Mouse (Mus musculus) left cerebral cortex, adult 18-20 months (tissue): ENCODE results near the gene Ube2o. TPM values are rescaled to one million over a fixed set of nuclear protein-coding genes. Genes with fewer than 3 reads are reported as not detected.
"Not testable (repeated sequence)": the region's sequence is repeated elsewhere in the genome, so short reads cannot be mapped to it uniquely, and the experiment has no call there.

ENCODE experiments used
- DNase-seq, 2 experiments: peaks; one replicate each; pipeline ENCODE4 v3.0.0; 2021 to 2022; ENCODE audit warnings: low spot score in 2 of 2, mixed read lengths in 1 of 2
- total RNA-seq, 2 experiments: library from RNA; stranded (reverse); gene quantifications; 2 replicates each; pipeline ENCODE4 v1.2.3; 2021

The Ube2o gene
- total RNA-seq, 2 experiments from 2014 or later = 123 TPM

DNA sequence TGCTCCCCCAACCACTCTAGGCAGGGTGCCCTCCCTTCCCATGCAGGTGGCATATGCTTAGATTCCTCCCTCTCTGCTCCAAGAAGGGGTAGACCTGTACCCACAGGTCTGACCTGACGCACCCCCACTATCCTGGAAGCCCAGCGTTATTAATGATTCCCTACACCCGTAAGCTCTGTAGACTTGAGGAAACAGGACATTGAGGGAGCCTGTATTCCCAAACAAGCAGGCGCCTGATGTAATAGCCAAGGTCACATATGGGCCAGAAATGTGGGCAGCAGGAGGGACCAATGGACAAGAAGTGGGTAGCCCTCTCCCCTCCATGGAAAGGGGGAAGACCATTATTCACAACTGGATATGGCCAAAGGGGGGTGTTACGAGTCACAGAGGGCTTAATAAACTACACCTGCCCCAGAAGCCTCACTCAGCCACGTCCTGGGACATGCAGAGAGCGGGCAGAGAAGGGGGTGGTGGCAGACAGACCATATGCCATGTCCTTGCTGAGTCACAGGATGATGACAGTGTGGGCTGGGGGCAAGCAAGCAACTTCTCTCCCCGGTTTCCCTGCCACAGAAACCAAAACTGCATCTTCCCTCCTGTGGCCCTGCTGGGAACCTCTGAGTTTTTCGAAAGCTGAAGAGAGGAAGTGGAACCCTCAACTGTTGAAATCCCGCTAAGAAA is 35.3 kb upstream of the Ube2o start:
- no peak for DNase-seq

DNA sequence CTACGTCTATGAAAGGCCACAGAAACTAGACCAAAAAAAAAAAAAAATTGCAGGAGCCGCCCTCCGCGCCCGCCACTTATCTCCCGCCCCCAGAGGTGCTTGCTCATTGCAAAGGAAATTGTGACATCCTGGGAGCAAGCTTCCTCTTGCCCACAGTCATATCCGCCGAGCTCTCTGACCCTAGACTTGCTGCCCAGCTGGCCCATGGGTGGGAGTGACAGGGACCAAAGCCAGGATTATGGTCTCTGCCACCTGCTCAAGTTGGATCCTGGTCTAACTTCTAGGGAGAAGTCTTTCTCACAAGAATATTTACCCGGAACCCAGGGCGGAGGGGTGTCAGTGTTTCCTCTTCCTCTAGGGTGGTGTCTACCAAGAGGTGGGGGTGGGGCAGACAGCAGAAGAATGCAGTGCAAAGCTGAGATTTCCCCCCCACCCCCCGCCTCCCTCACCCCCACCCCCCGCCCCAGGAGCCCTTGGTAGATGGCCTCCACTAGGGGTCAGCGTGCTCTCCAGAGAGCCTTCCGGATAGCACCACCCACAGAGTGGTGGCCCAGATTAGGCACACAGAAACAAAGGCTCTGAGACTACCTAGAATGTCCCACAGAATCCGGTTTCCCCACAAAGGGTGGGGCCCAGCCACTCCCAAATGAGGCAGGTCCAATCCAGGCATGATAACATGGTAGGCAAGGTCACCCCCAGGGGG is 34.6 kb upstream of the Ube2o start:
- DNase-seq = no peak

GRCm38 (mm10) chr11:116613234-116613633 is 32.0 kb upstream of the Ube2o start:
- DNase-seq = no peak

GRCm38 (mm10) chr11:116612554-116612953 is 31.3 kb upstream of the Ube2o start:
- DNase-seq = no peak

- no peak for DNase-seq
Measured at GRCm38 (mm10) chr11:116611883-116612282, 30.6 kb upstream of the Ube2o start.

DNA sequence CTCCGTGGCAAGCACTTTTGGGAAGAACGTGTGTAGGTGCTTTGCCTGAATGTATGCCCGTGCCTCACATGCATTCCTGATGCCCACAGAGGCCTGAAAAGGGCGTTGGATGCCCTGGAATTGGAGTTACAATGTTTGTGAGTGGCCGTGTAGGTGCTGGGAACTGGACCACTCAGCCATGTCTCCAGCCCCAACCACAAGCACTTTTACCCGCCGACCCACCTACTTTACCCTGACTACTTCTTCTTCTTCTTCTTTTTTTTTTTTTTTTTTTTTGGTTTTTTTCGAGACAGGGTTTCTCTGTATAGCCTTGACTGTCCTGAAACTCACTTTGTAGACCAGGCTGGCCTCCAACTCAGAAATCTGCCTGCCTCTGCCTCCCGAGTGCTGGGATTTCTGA is 29.9 kb upstream of the Ube2o start:
- DNase-seq = not testable (repeated sequence)

DNA sequence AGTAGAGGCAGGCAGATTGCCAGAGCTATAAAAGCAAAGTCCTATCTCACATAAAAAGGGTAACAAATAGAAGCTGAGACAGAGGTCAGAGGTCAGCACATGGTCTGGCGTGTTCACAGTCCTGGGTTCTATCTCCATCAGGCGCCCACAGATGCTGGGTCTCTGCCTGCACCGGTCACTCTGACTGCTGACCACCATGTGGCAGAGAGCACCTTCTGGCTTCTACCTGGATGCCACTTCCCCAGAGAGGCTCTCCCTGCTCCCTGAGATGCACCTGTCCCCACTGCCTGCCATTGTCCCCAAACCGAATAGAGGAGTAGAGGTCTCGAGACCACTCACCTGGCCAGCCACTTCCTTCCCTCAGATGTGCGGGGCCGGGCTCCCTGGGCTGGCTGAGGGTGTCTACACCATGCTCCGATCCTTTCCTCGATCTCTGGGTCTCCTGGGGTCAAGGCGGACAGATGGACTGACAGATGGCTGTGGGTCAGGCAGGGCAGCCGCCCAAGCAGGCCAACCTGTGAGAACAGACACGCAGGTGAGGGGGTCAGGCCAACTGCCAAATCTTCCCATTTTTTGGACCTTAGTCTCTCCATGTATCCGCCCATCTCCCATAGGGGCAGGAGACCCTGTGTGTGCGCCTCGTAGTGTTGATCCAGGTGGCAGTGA is 28.9 kb upstream of the Ube2o start:
- DNase-seq = no peak

GRCm38 (mm10) chr11:116607717-116608116 is 26.5 kb upstream of the Ube2o start:
- no peak for DNase-seq

- no peak for DNase-seq
Measured at GRCm38 (mm10) chr11:116604097-116604496, 22.9 kb upstream of the Ube2o start.

- DNase-seq = no peak
Measured at GRCm38 (mm10) chr11:116603339-116603738, 22.1 kb upstream of the Ube2o start.

DNA sequence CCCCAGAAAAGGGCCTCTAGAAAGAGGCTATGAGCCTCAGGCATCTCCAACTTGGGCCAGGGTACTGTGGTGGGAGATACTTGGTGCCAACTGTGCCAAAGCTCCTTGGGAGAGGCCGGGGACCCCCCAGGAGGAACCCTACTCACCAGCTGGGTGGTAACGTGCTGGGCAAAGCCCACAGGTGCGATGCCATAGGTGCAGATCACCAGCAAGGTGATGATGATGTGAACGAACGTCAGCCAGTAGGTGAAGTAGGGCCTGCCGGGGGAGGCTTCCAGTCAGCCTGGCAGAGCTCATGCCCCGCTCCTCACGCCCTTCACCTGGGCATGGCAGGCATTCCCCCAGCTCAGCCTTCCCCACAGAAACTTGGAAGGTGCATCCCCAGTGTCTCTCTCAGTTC is 20.8 kb upstream of the Ube2o start:
- no peak for DNase-seq

- DNase-seq = no peak
Measured at GRCm38 (mm10) chr11:116601166-116601565, 19.9 kb upstream of the Ube2o start.

DNA sequence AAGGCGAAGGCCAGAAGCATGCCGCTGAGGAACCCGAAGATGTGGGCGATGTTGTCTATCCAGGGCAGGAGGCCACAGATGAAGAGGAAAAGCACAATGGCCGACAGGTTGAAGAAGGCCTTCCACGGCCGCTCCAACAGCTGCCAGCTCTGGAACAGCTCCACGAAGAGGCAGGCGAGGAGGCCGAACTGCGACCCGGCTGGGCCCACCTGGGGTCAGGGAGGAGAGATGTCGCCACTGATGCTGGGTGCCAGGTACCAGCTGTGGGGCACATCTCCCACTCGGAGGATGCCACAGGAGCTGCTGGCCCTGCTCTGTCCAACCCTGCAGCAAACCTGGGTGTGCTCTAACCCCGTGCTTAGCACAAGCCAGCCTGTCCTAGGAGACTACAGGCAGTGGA is 18.0 kb upstream of the Ube2o start:
- DNase-seq = no peak

- no peak for DNase-seq
Measured at GRCm38 (mm10) chr11:116598193-116598592, 16.9 kb upstream of the Ube2o start.

GRCm38 (mm10) chr11:116596766-116597165 is 15.5 kb upstream of the Ube2o start:
- DNase-seq = no peak

GRCm38 (mm10) chr11:116593345-116593744 is 12.1 kb upstream of the Ube2o start:
- no peak for DNase-seq

DNA sequence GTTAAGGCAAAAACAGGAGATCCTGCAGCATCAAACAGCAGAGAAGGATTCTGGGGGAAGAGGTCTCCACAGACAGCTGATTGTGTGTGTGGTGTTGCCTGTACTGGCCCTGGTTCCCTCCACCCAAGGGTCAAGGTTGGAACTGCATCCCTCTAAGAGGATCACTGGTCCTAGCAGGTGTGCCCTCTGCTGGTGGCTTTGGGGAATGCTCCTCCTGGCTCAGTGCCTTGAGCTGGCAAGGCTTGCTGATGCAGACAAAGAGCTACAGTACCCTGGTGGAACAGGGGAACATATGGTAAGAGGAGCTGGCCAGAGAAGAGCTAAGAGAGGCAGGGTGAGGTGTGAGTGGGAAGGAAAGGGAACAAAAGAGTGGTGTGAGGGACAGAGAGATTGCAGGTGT is 11.2 kb upstream of the Ube2o start:
- peak; percentile 94 to 98 for DNase-seq

GRCm38 (mm10) chr11:116591621-116592020 is 10.4 kb upstream of the Ube2o start:
- DNase-seq = no peak

DNA sequence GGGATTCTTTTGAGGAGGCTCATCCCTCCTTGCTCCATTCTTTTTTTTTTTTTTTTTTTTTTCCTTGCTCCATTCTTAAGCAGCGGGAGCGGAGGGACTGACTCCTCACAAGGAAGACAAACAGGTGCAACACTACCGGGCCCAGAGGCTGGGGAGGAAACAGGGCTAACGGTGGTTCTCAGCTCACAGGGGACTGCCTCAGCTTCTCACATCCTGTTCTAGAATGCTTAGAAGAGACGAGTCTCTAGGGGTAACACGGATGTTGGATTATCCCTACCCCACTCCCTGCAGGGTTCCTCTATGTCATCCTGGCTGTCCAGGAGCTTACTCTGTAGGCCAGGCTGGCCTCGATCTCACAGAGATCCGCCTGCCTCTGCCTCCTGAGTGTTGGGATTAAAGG is 8.3 kb upstream of the Ube2o start:
- DNase-seq = no peak

DNA sequence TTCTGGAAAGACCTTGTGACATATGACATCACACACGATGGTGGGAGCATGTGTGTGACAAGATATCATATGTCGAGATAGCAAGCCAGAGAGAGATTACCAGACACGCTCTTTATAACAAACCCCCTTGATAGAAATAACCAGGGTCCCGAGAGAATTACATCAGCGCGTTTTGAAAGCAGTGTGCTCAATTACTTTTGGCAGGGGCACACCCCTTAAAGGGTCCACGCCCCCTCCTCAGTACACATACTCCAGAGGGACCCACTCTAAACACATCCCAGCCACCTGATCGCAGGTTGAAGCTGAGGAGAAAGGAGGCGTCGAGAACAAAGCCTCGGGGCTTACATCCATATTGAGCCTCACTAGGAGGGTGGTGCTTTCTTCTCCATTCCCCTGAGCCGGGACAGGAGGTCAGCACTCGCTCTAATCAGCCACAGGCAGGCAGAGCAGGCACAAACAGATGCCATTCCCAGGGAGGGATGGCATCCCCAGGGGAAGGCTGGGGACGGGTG is 7.8 kb upstream of the Ube2o start:
- no peak for DNase-seq

DNA sequence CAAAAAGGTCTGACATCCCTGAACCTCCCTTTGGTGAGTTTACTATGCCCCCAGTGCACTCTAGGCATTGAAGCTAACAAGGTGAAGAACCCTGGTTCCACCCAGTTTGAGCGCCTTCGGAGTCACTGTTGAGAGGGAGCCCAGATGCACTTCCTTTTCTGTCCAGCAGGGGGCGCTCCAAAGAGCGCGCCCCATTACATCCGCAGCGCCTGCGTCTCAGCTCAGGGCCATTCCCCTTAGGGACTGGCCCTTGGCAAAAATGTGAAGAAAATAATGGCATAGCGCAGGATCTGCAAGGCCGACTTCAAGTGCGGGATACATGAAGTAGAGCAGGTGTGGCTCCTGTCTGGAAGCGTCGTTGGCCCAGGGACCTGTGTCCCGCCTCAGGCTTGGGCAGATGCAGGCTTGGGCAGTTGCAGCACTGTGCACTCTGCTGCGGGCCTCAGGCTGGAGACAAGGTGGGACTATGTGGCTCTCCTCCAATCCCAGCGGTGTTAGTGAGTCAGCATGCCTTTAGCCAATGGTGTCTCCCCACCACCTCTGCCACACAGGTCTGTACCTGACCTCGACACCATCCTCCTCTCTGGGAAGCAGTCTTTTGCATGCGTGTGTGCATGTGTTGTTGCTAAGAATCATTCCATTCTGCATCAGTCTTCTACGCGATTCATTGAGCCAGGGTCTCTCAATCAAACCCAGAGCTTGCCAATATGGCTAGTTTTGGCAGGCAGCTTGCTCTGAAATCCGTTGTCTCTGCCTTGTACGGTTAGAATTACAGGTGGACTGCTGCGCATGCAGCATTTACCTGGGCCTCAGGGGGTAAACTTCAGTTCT is 5.8 kb upstream of the Ube2o start:
- peak; percentile 60 to 72 for DNase-seq
